Mouse (Mus musculus) kidney, adult 9 months (tissue): Measurements from ENCODE around the gene Akna.
A peak's percentile ranks its signal among the peaks of the same experiment; 100 is the strongest.

Source experiments
- DNase-seq: peaks from one replicate; pipeline ENCODE4 v3.0.0; 2022

Akna gene

GRCm38 (mm10) chr4:63409317-63409907 is 6.3 kb upstream of the Akna start:
- no peak for DNase-seq

DNA sequence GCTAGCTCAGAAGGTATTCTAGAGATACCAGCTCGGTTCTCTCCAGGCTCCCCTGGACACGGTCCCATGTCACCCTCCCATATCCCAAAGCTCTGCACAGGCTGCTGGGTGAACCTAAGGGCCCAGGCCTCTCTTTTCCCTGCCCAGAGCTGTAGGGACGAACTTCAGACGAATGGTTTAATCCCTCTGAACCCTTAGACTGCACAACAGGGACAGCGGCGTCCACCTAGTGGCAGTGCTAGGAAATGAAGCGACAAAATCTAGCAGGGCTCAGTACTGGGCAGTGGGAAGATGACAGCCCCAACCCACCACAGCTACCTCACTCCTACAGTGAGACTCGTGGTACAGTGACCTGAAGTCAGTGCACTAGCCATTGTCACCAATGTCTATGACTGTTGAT is 5.5 kb upstream of the Akna start:
- peak; percentile 52 for DNase-seq

DNA sequence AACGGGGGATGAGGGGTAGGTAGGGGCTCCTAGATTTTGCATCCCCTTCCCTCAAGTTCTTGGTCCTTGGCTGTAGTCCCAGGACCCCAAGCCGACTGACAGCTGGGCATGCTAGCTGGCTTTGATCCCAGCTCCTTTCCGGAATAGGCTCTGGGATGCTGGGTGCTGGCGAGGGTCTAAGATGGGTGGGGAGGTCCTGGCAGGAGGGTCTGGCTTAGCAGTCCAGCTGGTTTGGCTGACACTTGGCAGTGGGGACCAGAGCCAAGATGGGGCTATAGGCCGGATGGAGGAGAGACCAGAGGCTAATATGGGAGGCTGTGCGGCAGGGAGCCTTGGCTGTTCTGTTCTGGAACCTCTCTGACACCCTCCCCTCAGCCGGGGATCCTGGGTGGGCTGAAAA is 5.1 kb upstream of the Akna start:
- no peak for DNase-seq

DNA sequence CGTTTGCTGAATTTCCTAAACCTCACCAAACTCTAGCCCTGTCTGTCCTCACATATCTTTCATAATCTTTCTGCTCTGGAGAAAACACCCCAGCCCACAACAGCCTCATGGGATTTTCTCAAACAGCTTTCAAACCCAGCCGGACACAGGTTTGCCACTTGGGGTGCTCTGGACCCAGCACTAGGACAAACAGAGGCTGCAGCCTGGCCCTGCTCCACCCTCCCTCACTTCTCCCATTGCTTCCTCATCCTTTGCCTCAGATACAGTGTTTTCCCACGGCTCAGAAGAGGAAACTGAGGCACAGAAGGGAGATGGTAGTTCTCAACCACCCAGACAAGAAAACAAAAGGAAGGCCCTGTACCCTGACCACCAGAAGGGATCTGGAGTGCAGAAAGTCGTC is 2.5 kb upstream of the Akna start:
- DNase-seq, result no peak

DNA sequence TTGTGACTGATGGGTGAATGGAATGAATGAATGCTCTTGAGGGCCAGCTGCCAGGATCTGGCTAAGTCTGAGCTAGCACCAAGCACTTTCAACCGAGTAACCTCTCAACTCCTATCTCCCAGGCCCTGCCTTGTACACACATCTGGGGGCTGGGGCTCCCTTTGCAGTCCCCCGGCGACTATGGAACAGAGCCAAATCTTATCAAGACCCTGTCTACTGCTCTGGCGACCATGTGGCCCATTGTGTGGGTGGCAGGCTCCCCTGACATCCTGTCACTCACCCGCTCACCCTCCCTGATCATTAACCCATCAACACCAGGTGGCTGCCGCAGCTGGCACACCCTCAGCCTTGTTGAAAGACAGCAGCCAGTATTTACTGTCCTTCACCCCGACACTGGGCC is 1.9 kb upstream of the Akna start:
- DNase-seq, result no peak

DNA sequence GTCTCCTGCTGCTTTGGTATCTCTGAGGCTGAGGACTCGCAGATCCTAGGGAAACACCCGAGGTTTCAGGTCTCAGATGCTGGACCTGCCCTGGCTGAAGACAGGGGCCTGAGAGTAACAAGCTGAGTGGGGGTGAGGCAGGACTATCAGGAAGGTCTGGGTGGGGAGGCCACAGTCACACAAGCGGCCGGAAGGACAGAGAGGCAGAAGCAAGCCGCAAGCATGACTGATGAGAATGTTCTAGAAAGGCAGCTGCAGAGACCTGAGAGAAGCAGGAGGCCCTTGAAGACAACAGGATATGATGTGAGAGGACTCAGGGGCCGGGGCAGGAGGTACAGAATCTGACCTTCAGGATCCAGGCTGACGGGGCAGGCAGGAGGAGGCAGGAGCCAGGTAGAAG is 1.1 kb upstream of the Akna start:
- no peak for DNase-seq

DNA sequence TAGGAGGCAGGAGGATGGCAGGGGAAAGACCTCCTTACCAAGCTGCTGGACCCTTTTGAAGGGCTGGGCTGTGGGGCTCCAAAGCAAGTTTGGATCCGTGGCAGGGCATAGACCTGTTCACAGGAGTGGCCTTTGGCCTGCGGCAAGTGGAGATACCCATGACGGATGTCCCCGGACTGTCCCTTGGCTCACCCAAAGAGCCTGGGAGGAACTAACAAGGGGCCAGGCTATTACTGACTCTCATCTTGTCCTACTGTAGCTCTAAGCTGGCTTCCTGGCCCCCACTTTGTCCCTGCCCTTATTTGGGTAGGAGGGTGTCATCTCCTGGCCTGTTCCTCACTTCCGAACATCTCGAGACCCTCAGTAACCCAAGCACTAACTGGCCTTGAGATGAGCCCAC is 596 bp downstream of the Akna start:
- DNase-seq, result peak; percentile 38

- DNase-seq, result no peak
Measured at GRCm38 (mm10) chr4:63402056-63402455, 1.1 kb downstream of the Akna start.

DNA sequence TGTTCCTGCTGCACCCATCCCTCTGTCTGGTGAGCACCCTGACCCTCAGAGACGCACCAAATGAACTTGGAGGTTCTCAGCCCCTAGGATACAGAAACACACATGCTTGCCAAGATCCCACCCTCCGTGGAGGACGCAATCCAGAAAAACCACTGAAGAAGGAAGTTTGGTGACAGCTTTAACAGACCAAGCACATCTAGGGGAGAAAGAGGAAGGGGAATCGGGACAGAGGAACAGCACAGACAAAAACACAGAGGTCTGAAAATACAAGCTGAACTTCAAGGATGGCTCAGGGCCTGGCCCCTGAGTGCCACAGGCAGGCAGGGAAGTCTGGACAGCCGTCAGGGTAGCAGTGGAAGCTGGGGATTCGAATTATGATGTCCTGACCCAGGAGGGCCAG is 1.5 kb downstream of the Akna start:
- no peak for DNase-seq

- DNase-seq, result no peak
Measured at GRCm38 (mm10) chr4:63400541-63401306, 2.4 kb downstream of the Akna start.

DNA sequence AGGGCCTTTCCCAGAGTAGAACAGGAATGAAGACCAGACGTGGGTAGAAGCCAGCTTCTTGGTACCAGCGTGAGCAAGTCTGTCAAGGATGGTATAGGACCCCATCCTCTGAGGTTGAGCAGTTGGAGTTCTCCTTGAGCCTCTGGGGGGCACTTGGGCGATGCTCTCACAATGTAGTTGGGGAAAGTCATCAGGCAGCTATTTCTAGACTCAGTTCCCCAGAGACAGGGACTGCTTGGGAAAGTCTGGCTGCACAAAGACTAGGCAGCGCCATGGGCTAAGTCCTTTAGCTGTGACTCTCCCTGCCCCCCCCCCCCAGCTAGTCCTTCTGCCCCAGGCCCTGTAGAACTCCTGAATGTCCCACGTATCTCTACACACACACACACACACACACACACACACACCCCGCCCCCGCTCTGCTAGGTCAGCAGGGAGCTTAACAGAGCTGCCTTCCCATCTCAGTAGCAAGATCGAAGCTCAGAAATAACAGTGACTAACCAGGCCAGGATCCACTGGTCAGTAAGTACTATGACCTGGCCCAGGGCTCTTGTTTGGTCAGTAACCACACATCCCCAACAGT is 3.4 kb downstream of the Akna start:
- no peak for DNase-seq

- no peak for DNase-seq
Measured at GRCm38 (mm10) chr4:63398854-63399609, 4.1 kb downstream of the Akna start.

- DNase-seq, result no peak
Measured at GRCm38 (mm10) chr4:63397981-63398537, 5.1 kb downstream of the Akna start.

- DNase-seq, result no peak
Measured at GRCm38 (mm10) chr4:63391322-63391721, 11.8 kb downstream of the Akna start.

- no peak for DNase-seq
Measured at GRCm38 (mm10) chr4:63389887-63390528, 13.1 kb downstream of the Akna start.

- DNase-seq, result no peak
Measured at GRCm38 (mm10) chr4:63389121-63389886, 13.8 kb downstream of the Akna start.

DNA sequence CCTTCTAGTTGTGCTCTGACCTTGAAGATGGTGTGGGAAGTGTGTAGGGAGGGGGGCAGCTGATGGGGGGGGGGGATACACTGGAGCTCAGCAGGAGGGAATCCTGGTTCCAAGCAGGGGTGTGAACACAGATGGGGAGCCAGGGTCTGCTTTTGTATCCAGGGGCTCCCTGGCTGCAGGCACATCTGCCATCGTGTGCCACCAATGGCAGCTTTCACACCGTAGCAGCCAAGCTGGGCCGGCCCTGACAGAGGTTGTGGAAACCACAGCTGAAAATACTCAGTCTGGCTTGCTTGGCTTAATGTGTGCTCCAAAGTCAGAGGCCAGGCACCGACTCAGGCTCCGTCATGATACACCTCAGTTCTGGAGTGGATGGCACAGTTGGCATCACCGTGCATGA is 15.1 kb downstream of the Akna start:
- DNase-seq, result no peak

DNA sequence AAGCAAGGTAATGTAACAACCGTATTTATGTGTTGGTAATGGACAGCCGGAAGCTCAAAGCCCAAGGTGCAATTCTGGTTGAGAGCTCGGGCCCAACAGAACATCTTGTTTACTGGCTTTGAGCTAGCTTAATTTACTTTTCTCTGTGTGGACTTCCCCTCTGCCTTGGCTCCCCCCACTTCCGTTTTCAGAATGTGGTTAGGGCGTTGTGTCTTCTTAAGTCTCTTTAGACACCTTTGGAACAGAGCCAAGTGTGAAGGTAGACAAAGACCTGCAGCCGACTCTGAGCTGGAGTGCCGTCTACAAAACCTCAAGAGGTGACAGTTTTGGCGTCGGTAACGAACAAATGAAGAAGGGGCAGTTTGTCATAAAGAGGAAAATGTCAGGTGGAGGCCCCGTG is 17.4 kb downstream of the Akna start:
- no peak for DNase-seq

- no peak for DNase-seq
Measured at GRCm38 (mm10) chr4:63385253-63385652, 17.9 kb downstream of the Akna start.

DNA sequence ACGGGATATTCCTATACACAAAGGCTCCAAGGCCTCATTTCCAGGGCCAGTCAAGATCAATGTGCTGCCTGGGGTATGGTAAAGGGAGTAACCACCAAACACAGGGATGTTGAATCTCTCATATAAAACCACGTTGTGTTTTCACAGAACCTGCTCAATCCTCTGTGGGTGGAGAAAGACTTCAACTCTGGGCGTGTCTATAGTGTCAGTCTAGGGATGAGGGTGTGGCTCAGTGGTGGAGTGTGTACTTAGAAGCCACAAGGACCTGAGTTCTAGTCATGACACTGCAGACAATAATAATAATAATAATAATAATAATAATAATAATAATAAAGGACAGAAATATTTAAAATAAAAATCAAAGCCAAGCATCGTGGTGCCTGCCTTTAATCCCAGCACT is 18.9 kb downstream of the Akna start:
- no peak for DNase-seq

DNA sequence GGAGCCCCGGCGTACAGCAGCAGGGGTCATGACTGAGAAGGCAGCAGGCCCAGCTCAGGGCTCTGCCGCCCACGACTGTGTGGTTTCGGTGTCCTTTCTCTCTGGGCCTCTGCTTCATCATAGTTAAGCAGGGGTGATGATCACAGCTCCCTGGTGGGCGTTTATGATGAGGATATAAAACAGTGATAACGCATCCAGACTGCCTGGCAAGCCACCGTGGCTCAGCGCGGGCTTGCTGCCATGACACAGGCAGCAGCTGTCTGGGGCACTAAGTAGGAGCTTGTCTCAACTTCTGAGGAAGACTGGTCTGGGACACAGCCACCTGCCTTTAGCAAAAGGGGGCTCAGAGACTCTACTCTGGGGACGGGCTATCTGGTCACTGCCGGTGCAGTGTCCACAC is 19.7 kb downstream of the Akna start:
- DNase-seq, result no peak
